Mouse (Mus musculus) cortical plate, adult 2 months (tissue): ENCODE measurements at regions not wholly inside any gene's neighbourhood (a gene's known extent, or its start where the extent isn't known, plus 50 kb on each side); places are given as distances from the start of the nearest gene placed in this dataset.

Source experiments
- H3K27ac ChIP-seq: fragments of 200-500 bp; 2 replicates; pipeline ENCODE4 v1.5.1; 2012; ENCODE audit warnings: low read length, control low read depth, inconsistent platforms; ENCODE audit not compliant: insufficient read depth
- H3K4me1 ChIP-seq: fragments of 200-500 bp; 2 replicates; pipeline ENCODE4 v1.6.1; 2011; ENCODE audit warnings: low read length; ENCODE audit not compliant: control insufficient read depth, insufficient read depth
- H3K4me3 ChIP-seq: fragments of 200-500 bp; 2 replicates; pipeline ENCODE4 v1.5.1; 2011; ENCODE audit warnings: mild to moderate bottlenecking, low read length, control low read depth; ENCODE audit not compliant: insufficient read depth
- CTCF ChIP-seq: fragments of 200-500 bp; IDR thresholded peaks from 2 replicates; pipeline ENCODE4 v1.5.1; 2011; ENCODE audit warnings: mild to moderate bottlenecking, control low read depth, low read length; ENCODE audit not compliant: insufficient read depth; ENCODE audit errors: extremely low read depth
- POLR2A ChIP-seq: fragments of 200-500 bp; IDR thresholded peaks from 2 replicates; pipeline ENCODE4 v1.6.1; 2011; ENCODE audit warnings: mild to moderate bottlenecking, low read length, control low read depth; ENCODE audit not compliant: insufficient read depth; ENCODE audit errors: extremely low read depth

DNA sequence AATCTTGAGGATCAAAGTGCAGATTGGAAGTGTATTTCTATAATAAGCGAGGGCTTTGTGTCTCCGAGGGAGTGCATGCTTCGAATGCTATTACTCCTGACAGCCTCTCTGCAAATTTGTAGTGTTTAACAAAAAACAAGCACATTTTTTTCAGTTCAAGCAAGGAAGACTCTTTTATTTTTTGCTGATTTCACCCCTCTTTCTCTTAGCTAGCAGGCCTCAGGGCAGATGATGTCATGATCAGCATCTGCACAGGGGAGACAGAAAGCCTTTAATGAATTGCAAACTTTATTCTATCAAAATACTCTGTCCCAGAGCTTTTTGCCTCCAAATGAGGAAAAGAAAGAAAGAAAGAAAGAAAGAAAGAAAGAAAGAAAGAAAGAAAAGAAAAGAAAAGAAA lies 455.4 kb downstream of the Prkd1 start:
- H3K27ac ChIP-seq, result no peak overlapping the region
- no peak for TF ChIP-seq CTCF
- TF ChIP-seq POLR2A, result no peak

DNA sequence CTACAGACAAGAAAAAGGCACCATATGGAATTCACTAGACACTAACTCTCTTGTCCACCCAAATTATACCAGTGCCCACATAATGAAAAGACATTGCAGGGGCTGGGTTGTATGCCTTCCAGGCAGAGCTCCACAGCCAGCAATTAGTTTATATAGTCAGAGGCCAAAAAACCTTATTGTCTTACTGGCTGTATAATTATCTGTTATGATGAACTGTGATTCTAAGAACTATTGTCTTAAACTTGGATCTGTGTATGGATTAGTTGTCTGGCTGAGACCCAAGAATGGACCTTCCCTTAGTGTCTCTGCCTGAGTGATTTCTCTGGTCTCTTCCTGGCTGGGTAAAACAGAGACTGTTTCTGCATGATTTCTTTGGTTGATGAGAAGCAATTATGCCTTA lies 454.2 kb downstream of the Prkd1 start:
- TF ChIP-seq POLR2A (no peak), CTCF (no peak)
- peaks cover 2% of the 10 kb centered on the region; the same call in 1 of the 2 replicates for H3K4me1 ChIP-seq
- H3K4me3 ChIP-seq, result no peak overlapping the region
- H3K27ac ChIP-seq, result no peak overlapping the region

More for the DNA sequence above, 455.4 kb downstream of the Prkd1 start:
- H3K4me3 ChIP-seq, result no peak overlapping the region
- peaks cover 2% of the 10 kb centered on the region; the same call in 1 of the 2 replicates for H3K4me1 ChIP-seq

DNA sequence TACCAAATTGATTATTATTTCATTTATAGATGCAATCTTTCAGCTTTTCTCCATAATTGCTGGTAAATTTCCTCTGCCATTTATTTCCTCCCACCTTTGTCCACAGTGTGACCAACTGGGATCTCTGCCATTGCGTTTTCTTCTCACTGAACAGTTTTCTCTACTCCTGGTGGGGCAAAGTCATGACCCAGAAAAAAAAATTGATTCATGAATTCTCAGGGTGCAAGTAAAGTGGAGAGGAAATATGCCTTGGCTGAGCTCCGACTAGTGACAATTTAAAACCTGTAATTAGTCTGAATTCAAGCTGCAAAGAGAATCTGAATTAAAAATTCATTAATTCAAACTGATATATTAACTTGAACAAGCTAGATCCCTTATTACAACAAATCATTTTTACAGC lies 452.6 kb downstream of the Prkd1 start:
- TF ChIP-seq CTCF (no peak), POLR2A (no peak)
- Histone ChIP-seq H3K4me1 (peaks cover 2% of the 10 kb centered on the region; the same call in 1 of the 2 replicates), H3K4me3 (no peak overlapping the region), H3K27ac (no peak overlapping the region)

DNA sequence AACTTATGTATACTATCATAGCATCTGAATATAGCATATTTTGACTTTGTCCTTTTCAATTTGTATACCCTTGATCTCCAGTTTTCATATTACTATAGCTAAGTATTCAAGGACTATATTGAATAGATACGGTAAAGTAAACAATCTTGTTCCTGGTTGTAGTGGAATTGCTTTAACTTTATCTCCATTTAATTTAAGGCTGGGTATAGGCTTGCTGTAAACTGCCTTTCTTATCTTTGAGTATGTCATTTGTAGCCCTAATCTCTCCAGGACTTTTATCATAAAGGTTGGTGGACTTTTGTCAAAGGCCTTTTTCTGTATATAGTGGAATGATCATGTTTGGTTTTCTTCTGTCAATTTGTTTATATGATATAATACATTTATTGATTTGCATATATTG lies 407.8 kb downstream of the Prkd1 start:
- no peak overlapping the region for H3K27ac ChIP-seq
- TF ChIP-seq CTCF (no peak), POLR2A (no peak)
- no peaks in the 10 kb centered on the region for H3K4me1 ChIP-seq
- no peak overlapping the region for H3K4me3 ChIP-seq

DNA sequence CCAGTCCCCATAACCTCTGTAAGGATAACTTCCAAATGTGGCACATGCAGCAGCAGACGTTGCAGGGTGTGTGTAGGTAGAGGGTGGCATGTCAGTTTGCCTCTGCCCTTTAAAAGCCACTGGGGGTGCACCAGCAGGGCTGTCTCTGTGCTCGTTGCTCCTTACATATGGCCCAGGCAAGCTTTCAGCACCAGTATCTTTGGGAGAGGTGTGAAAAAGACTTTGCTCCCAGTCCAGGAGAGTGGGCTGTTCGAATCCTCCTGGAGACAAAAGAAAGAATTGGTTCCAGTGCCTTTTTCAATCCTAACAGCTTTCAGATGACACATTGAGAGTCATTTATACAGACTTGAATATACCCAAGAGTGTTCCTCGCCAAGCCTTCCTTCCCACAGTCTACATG lies 390.0 kb downstream of the Prkd1 start:
- H3K4me3 ChIP-seq, result no peak overlapping the region
- no peak overlapping the region for H3K27ac ChIP-seq
- H3K4me1 ChIP-seq, result no peaks in the 10 kb centered on the region
- TF ChIP-seq POLR2A, result no peak
- no peak for TF ChIP-seq CTCF

DNA sequence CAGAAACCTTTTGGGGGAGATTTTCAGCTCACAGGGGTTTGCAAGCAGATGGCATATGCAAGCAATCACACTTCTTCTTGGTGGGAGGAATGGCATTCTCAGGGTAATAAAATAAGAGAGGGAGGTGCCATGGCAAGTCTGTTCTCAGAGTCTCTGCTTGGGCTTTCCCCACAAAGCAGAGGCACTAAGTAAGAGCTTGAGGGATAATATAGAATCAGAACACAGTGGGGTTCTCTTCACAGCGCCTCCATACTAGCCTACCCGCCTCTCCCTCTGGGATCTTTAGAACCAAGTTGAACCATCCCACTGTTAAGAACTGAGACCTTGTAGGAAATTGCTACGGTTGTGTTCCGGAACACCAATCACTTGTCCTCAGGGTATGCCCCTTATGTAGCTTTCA lies 387.8 kb downstream of the Prkd1 start:
- Histone ChIP-seq H3K4me1 (no peaks in the 10 kb centered on the region), H3K4me3 (no peak overlapping the region), H3K27ac (no peak overlapping the region)
- no peak for TF ChIP-seq POLR2A
- no peak for TF ChIP-seq CTCF

DNA sequence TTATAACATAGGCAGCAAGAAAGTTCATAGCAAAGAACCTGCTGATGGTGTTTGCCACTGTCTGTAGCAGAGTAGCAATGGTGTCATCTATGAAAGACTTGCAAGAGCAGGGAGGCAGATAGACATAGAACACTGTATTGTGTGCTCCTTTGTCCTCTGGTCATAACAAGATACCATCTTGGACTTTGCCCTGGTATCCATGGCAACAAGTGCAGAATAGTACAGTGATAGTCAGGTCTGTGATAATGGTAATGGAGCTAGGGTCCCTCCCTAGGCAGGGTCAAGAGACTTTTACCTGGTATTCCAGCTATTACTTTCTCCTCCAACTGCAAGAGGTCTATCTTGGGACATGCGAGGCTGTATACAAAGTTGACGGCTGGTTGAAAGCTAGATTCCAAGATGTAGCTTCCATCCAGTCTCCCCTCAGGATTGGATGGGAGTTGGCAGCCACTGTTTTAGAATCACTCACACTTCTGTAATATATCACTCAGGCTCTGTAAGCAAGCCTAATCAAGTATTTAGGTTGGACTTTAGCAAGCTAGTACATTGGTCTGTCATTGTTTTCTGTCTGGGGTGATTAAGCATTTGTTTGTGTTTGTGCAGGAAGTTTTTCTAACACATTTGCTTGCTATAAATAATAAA lies 375.5 kb downstream of the Prkd1 start:
- Histone ChIP-seq H3K4me3 (no peak overlapping the region), H3K4me1 (no peaks in the 10 kb centered on the region)

DNA sequence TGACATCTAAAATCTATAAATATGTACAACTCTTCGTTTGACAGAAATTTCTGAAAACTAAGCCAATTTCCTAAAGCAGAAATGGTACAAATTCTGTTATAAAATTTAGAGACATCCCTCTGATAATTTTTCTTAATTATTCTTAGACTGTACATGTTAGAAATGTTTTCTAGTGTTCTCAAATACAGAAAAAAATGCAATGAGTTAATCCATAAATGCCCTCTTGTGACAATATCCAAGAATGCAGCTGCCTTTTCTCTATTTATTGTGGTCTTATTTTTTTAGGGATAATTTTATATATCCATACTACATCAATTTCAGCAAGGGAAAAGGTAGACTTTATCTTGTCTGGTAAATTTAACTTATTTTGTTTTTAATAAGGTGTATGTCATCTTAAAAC lies 367.3 kb downstream of the Prkd1 start:
- no peak overlapping the region for H3K27ac ChIP-seq

More for the DNA sequence above, 375.5 kb downstream of the Prkd1 start:
- H3K27ac ChIP-seq, result no peak overlapping the region
- TF ChIP-seq POLR2A, result no peak
- no peak for TF ChIP-seq CTCF

More for the DNA sequence above, 367.3 kb downstream of the Prkd1 start:
- TF ChIP-seq CTCF (no peak), POLR2A (no peak)
- no peaks in the 10 kb centered on the region; the same call in 1 of the 2 replicates for H3K4me1 ChIP-seq
- H3K4me3 ChIP-seq, result no peak overlapping the region
